Mouse (Mus musculus): ENCODE data around the gene Gm10563.

Gene Gm10563

DNA sequence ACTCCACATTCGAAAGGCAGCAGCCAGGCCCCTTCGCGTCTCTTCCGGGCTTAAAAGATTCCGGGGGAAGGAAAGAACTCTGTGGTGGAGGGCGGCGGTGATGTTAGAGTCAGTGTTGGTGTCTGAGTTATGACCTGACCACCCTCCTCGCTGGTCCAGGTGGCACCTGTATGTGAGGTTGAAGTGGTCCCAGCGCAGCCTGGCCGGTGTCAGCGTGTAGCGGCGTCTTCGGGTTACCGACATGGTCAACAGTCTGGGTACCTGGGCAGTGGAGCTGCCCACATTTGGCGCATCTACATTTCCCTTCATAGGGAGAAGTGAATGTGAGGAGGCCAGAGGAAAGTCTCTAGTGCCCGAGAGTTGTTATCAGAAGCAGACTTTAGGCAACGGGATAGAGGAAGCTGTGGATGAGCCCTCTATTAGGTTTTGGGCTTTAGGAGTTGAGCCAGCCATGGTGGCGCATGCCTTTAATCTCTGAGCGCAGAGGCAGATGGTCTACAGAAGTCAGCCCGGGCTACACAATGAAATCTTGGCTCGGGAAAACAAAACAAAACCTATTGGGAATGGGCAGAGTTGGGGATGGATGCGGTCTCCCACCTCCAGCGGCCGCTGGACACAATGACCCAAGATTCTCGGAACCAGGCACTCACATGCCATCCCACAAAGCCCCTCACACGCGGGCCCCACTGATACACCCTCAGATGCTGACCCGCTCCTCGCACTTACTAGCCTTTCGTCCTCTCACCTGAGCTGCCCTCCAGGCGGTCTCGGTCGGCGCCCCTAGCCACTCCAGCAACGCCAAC, 7.3 kb upstream of the Gm10563 start:
- DNase-seq: no peak

DNA sequence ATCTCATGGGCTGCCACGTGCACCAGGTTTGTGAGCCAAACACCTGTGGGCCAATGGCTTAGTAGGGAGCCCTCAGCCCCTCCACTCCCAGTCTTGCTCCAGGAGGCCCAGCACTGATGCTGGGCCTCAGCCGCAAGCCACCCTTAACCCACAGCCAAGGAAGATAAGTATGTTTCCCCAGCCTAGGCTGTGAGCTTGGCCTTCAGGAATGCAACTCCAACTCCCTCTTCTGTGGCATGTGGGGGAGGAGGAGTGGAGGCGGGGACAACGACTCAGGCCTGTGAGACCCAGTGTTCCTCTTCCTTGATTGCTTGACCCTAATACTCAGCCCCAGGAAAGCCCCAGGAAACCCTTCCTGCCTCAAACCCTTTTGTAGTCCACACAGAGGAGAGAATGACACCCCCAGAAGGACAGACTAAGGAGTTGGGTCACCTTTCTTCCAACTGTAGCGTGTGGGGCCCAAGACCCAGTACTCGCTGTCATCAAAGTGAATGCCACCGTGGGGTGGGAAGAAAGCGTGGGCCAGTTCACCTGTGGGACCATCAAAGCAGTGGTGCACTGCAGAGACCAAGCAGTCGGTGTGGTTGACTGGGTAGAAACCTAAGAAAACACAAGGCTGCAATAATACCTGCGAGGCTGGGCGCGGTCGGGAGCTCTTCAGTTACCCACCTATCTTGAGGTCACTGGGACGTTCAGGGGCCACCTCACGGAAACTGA, 6.5 kb upstream of the Gm10563 start:
- DNase-seq: no peak

DNA sequence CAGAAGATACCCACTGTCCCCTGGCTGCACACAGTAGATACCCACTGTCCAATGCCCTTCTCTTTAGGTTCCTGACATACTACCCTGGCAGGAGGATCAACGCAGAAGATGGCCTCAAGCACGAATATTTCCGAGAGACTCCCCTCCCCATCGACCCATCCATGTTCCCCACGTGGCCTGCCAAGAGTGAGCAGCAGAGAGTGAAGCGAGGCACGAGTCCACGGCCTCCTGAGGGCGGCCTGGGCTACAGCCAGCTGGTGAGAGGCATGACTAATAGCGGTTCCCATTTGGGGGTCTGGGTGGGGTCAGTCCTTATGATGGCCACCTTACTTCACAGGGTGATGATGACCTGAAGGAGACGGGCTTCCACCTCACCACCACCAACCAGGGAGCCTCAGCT, 4.1 kb upstream of the Gm10563 start:
- DNase-seq: no peak

DNA sequence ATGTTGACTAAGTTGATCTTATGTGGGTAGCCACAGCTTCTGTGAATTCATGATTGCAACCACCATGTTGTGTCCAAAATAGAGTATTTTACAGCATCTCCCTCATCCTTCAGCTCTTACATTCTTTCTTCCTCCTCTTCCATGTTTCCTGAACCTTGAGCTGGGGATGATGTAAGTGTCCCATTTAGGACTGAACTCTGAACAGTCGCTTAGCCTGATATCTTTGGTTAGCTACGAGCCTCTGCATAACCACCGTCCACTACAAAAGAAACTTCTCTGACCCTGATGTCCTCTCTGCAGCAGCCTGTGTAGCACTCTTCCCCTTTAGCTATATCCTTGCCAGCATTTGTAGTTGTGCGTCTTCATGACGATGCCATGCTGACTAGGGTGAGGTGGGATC, 513 bp upstream of the Gm10563 start:
- DNase-seq: no peak

DNA sequence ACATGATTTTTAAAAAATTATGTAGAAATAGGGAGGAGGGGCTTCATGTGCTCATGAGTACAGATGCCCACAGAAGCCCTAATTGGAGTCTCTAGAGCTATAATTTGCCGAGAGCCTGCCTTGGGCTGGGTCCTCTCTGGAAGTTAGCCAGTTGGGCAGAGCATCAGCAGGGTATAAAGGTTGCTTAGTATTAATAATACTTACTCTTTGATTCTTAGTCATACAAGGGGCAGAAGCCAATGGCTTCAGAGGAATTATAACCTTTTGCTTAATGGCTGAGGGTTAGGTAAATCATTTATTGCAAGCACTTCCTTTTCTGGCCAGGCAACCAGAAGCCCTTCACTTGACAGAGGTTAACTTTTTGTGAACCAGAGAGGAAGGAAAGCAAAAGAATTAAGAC, 1.7 kb downstream of the Gm10563 start:
- DNase-seq: no peak

DNA sequence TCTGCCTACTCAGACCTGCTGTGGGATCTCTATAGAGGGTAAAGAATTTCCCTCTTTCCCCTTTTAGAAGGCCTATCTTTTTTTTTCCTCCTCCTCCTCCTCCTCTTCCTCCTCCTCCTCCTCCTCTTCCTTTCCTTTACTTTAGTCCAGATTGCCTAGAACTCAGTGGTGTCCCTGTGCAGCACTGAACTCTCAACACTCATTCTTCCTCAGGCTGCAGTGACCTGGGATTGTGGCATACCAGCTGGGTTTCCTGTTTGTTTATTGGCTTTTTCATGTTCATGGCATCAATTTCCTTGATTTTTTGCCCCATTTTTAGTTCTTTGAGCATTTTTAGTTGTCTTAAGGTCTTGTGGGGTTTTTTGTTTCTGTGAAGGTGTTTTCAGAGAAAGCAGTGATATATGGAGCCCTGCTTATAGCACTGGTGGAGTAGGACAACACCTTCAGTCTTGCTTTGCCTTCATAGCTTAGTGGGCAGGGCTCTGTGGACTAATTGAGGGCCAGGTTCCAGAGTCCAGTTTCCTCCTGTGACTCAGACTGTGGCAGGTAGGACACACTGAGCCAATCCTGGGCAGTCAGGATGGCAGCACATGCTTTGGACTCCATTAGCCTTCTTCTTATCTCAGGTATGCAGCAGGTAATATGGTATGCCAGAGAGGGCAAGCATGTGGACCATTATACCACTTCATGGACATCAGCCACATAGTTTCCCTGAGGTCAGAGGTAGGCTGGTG, 9.3 kb downstream of the Gm10563 start:
- no peak for DNase-seq

DNA sequence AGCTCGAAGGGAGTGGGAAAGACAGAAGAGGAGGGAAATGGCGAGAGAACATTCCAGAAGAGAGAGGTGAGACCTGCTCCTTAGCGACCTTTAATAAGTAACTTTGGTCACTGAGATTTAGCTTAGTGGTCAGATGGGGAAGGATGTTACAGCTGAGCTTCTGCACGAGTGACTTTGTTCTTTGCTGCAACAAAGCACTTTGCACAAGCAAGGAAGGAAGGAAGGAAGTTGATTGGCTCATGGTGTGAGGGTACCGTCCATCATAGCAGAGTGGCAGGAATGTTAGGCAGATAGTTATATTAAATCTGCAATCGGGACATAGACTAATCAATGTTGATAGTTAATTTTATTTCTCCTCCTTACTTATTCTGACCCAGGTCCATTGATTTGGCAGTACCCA, 14.9 kb downstream of the Gm10563 start:
- no peak for DNase-seq

DNA sequence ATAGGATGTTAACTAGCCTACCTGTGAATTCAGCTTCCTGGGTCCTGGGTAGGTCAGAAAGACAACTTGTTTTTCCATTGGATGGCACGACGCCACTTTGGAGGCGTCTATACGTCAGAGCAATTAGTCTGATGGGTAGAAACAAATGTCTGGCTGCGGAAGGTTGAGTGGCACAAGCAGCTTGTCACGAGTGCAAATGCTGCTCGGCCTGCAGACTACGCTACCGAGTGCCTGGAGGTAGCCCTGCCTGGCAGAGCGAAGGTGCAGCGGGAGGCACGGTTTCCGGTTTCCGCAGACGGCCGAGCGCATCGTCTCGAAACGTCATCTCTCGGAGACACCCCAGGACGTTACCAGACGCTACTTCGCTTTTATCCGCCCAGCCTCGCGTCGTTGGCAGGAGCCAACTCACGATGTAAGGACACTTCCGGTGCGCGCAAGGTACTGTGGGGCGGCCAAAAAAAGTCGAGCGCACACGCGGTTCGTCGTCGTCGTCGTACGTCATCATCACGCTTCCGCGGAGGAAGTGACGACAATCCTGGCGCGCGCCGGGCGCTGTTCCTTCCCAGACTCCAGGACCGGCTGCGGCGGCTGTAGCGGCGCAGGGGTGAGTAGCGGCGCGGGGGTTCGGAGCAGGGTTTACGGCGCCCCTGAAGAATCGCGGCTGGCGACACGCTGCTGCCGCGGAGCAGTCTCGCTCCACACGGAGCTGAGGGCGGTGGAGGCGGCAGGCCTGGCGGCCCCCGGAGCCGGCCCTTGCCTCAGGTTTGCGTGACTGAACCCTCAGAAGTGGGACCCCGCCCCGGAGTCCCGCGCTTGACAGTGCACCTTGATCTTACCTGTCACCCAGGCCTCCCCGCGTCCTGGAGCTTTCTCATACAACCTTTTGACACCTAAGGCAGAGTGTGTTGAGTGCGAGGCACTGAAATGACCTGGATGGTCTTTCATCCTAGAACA, 20.6 kb downstream of the Gm10563 start, which contains the start of gene Cdk11b:
Gene Cdk11b (plus strand): TSS at position 517 of the 954 bp plus-strand sequence.
- DNase-seq: peak; percentile 98

DNA sequence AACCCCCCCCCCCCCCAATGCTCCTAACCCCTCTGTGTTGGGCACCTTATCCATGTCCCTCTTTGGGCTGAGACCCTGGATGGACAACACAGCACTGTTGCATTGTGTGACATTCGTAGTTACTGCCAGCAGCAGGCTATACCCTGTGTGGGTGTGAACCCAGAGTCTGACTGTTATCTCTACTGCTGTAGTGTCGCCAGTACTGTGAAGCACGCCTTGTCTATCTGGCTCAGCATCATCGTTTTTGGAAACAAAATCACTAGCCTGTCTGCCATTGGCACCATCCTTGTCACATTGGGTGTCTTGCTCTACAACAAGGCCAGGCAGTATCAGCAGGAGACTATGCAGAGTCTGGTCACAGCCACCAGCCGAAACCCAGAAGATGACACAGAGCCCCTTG, 26.9 kb downstream of the Gm10563 start:
- peak; percentile 23 for DNase-seq

DNA sequence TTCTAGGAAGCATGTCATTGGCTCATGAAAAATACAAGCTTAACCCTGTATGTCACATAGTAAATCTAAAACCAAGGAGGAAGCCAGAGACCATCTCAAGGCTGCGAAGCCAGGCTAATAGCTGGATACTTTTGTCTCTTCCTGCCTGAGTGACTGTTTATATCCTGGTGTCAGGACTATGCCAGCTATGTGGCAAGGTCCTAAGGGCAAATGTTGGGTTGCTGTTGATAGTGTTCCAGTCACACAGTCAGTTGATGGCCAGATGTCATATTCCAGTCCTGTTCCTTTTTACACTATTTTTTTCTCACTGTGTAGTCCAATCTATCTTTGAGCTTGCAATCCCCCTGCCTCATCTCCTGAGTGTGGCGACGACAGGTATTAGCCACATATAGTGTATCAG, 31.9 kb downstream of the Gm10563 start:
- DNase-seq: no peak

DNA sequence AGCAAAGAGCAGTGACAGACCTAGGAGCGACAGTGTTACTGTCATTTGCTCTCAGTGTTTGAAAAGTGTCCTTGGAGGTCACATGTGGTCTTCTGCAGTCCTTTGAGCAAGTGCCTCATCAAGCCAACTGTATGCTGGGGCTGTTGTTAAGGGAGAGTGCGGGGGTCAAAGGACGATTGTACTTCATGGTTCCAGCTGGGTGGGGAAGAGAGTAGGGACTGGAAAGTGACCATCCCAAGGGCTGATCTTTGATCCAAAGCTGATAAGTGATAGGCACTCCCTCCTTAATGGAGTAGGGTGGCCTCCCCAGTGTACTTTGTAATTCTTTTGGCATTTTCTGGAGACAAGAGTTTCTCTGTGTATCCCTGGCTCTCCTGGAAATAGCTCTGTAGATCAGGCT, 33.3 kb downstream of the Gm10563 start:
- DNase-seq: no peak

DNA sequence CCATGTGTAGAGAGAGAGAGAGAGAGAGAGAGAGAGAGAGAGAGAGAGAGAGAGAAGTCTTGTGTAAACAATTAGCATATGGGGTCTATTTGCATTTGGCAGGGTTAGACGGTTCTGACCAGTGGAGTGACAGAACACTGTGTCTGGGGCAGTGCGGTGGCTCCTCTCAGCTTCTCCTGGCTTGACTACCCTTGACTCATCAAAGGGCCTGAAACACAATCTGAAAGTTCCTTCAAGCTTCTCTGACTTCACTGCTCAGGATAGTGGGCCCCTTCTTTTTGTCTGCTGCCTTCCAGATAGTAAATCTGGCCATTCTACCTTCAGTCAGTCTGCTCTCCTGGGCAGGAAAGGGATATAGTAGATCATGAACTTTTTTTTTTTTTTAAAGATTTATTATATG, 38.4 kb downstream of the Gm10563 start:
- DNase-seq: no peak

DNA sequence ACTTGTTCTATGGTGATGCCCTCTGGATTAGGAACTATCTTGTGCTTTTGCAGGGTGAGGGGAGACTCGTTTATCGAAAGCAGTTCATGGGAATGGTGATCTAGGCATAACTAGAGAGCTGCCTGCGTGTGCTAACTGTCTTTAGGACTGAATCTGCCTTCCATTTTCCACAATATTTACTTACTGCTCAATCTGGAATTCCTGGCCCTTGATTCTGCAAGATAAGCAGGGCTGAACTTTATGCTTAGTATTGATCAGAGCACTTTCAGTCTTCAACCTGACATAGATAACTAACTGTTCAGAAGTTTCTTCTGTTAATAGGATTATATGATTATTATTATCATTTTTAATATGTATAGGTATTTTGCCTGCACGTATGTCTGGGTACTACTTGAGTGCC, 40.1 kb downstream of the Gm10563 start:
- DNase-seq: no peak

DNA sequence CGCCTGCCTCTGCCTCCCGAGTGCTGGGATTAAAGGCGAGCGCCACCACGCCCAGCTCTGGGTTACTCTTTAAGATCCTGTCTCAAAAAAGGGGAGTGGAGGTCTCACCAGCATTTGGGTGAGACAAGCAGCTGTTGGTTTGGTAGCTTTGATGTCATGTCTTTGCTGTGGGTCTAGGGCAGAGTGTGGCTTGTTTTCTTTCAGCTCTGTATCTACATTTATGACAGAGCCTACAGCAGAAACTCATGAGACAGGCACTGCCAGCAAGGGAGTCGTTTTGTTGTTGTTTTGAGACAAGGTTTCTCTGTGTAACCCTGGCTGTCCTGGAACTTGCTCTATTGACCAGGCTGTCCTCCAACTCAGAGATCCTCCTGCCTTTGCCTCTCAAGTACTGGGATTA, 41.4 kb downstream of the Gm10563 start:
- no peak for DNase-seq

DNA sequence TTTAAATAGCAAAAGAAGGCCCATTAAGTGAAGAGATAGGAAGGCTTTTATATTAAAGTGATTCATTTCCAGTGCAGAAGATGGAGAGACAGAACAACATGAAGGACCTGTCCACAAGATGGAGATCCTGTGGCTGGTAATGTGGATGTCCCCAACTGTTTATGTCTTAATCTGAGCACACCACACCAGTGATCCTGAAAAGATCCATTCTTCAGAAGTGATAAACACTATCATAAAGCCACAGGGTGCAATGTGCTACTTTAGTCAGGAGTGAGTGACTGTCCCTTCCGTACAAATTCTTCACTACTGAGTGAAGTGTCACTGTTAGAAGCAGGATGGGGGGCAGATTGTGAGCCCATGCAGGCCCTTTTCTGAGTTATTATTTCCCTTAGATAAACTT, 42.5 kb downstream of the Gm10563 start:
- DNase-seq: no peak

DNA sequence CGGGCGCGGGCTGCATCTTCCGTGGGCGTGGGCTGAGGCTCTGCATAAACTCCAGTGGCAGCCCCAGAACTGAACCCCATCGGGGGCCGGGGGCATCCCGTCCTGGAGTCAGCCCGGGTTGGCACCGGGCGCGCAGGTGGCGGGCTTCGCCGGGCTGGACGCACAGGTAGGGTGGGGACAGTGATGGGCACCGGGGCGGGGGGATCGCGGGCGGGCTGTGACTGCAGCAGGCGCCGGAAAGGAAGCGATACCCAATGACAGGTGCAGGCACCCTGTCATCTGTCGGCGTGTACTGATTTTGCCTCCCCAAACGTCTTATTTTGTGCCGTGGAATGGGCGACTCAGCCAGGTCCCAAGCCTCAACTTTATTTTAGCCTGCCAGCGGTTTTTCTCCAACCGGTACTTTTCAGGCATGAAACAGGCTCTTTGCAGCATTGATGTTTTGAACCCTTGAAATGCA, 43.2 kb downstream of the Gm10563 start:
- DNase-seq: no peak

DNA sequence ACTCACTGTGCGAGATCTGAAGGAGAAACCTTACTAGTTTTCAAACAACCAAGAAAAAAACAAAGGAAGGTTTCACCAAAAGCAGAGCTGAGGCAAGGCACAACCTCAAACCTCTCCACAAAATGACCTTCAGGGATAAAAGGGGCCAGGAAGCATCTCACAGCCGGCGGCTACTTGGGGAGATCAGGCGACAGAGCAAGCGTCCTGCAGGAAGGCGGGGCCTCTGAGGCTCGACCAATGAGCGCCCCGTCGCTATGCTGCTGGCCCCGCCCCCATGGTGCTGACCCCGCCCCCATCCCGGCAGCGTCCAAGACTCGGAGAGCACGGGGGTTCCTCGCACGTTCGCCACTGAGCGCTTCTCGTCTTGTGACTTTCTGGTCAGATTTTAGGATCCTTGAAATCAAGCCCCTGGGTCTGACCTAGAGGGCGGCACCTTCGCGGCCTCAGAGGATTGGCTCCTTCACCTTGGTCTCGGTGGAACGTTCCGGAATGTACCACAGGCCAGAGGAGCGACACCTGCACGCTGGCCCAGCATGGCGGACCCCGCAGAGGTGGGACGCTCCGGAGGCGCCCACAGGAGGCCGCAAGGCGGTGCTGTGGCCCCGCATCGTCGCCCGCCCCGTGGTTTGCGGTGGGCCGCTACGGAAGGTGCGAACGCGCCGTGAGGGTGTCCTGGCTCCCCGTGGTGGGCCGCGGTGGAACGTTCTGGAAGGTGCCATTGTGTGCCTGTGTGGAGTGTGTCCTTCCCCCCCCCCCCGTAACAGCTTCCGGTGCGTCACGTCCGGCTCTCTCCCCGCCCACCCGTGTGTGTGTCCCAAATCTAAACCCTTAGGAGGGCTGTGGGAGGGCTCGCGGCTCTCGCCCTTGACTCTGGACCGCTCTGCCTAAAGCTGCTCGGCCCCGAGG, 43.9 kb downstream of the Gm10563 start, which contains the start of gene Slc35e2:
Gene Slc35e2 (plus strand): TSS at position 326 of the 906 bp plus-strand sequence.
- DNase-seq: peak; percentile 93

DNA sequence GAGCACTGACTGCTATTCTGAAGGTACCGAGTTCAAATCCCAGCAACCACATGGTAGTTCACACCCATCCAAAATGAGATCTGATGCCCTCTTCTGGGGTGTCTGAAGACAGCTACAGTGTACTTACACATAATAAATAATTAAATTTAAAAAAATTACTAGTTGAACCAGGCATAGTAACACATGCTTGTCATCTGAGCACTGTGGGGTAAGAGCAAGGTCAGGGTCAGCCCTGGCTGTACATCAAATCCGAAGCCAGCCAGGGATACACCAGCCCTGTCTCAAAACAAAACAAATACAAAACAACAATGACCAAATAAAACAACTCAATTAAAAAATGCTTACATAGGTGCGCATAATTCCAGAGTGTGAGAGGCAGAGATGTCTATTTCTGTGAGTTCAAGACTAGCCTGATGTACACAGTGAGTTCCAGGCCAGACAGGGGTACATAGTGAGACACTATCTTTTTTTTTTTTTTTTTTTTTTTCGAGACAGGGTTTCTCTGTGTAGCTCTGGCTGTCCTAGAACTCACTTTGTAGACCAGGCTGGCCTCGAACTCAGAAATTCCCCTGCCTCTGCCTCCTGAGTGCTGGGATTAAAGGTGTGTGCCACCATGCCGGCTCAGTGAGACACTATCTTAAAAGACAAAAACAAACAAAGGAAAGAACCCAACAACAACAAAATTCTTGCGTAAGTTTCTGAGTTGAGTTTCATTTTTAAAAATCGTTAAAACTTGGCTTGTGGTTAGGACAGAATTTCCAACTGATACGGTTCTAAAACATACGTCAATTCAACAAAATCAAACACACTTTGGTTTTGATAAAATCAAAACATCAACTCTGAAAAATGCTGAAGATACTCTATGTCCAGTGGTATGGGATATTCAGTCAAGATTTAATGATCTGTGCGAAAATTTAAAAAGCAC, 45.0 kb downstream of the Gm10563 start:
- no peak for DNase-seq

DNA sequence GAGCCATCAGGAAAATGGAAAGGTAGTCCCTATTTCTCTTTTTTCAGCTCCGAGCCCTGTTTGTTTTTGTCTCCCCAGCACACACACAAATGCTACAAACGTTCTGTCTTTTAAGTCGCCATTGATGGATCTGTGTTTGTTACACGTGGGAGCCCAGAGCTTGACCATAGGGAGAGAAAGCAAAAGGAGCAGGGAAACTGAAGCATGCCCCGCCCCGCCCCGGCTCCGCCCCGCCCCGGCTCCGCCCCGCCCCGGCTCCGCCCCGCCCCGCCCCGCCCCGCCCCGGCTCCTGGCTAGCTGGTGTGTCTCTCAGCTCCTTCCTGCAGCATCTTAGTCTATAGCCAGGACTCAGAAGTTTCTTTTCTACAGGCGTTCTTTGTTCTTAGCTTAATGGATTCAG, 46.7 kb downstream of the Gm10563 start:
- no peak for DNase-seq

DNA sequence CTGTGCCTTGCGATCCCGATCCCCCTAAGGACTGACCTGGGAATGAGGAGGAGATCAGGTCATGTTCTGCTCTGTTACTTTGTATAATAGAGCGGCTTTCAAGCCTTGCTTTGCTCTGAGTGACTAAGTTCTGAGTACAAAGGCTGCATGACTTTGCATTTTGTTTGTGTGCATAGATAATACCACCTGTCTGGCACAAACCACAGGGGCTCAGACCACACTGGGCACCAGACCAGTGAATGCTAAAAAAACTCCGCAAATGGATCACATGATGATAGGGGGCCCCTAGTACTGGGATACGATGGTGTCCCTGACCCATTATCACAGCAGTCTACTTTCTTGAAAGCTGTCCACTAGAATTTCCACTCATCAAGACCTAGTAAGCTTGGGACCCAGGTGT, 48.6 kb downstream of the Gm10563 start:
- no peak for DNase-seq
